Mouse (Mus musculus): ENCODE data around the gene Aph1b. TPM values are rescaled to one million over a fixed set of nuclear protein-coding genes. Genes with fewer than 3 reads are reported as not detected.

Gene Aph1b
- polyA plus RNA-seq, 1 experiment: 6.5 TPM

DNA sequence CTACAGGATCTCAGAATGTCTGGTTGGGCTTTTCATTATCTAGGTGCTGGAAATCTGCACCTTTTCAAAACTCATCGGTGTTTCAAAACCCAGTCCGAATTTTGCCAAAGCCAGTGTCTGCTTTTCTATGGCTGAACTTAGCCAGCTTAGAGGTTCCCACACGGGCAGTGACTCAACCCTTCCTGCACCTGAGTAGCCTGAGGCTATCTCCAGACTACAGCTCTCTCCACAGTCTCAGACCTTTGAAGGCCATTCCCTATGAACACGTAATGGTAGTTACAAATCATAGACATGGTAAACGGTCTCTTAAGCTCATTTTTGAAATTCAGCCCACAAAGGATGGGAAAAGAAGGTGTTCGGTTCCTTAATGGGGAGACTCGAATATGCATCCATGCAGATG is 55.8 kb downstream of the Aph1b start:
- H3K27ac ChIP-seq (ENCODE audit: insufficient read depth, low read depth, low read length): peak overlapping the region; percentile 63
- DNase-seq: peak; percentile 31
- TF ChIP-seq CTCF (conservative IDR thresholded peaks at IDR 0.05; ENCODE audit: insufficient read depth, insufficient read length, low read depth, low read length) (no peak), POLR2A (IDR thresholded peaks at IDR 0.05; ENCODE audit: low read depth, low read length) (no peak)
- H3K36me3 ChIP-seq (ENCODE audit: control insufficient read depth, insufficient read depth, low read length): no peaks in the 10 kb centered on the region
- peaks cover 35% of the 10 kb centered on the region for H3K4me1 ChIP-seq (ENCODE audit: control insufficient read depth, insufficient read depth, low read length)
- no peaks in the 10 kb centered on the region for H3K27me3 ChIP-seq (replicated peaks; ENCODE audit: control insufficient read depth, insufficient read depth, low read length)
- 65% methylated on average over 7 of the region's 7 CpGs for WGBS
- H3K4me3 ChIP-seq (ENCODE audit: insufficient read depth, low read depth, low read length): no peak overlapping the region

DNA sequence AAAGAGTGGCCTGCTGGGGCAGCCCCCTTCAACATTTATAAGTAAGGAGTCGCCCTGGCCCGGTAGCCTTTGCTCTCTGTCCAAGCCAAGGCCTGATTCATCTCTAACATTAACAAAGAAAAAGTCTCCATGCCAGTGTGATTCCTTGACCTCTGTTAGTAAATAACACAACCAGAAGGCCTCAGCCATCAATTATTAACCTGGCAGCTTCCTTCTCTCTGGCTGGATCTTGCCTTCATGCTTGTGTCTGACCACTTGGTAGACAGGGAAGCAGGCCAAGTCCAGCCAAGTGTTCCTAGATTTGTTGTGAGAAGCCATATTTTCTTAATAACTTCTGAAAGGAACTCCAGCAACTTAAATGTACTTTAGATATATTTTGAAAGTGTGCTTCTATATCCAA is 58.7 kb downstream of the Aph1b start:
- 51% methylated on average over 2 of the region's 2 CpGs for WGBS
- Histone ChIP-seq H3K36me3 (ENCODE audit: control insufficient read depth, insufficient read depth, low read length) (no peaks in the 10 kb centered on the region), H3K4me3 (ENCODE audit: insufficient read depth, low read depth, low read length) (no peak overlapping the region), H3K27ac (ENCODE audit: insufficient read depth, low read depth, low read length) (peak overlapping the region; percentile 77), H3K27me3 (replicated peaks; ENCODE audit: control insufficient read depth, insufficient read depth, low read length) (no peaks in the 10 kb centered on the region), H3K4me1 (ENCODE audit: control insufficient read depth, insufficient read depth, low read length) (peaks cover 51% of the 10 kb centered on the region)
- TF ChIP-seq CTCF (conservative IDR thresholded peaks at IDR 0.05; ENCODE audit: insufficient read depth, insufficient read length, low read depth, low read length): no peak
- TF ChIP-seq POLR2A (IDR thresholded peaks at IDR 0.05; ENCODE audit: low read depth, low read length): no peak
- DNase-seq: peak; percentile 96

DNA sequence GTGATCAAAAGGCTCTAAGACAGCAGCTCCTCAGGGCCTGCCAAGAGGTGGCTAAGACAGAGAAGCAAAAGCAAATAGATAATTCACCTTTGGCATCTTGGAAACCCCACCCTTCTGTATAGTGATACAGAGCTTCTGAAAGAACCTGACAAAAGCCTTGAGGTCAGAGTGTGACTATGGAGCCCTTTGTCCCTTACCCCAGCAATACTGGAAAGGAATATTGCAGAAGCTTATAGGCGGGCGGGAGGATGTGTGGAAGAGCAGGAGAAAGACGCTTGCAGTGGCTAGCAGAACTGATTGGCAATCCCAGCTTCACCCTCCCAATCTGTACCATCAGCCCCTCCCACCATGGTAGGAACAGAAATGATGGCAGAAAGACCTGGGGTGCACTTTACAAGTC is 59.3 kb downstream of the Aph1b start:
- peak overlapping the region; percentile 77 for H3K27ac ChIP-seq (ENCODE audit: insufficient read depth, low read depth, low read length)
- peak; percentile 40 for DNase-seq
- H3K36me3 ChIP-seq (ENCODE audit: control insufficient read depth, insufficient read depth, low read length): no peaks in the 10 kb centered on the region
- H3K4me3 ChIP-seq (ENCODE audit: insufficient read depth, low read depth, low read length): no peak overlapping the region
- H3K27me3 ChIP-seq (replicated peaks; ENCODE audit: control insufficient read depth, insufficient read depth, low read length): no peaks in the 10 kb centered on the region
- TF ChIP-seq POLR2A (IDR thresholded peaks at IDR 0.05; ENCODE audit: low read depth, low read length) (no peak), CTCF (conservative IDR thresholded peaks at IDR 0.05; ENCODE audit: insufficient read depth, insufficient read length, low read depth, low read length) (no peak)
- 58% methylated on average over 3 of the region's 3 CpGs for WGBS
- peaks cover 51% of the 10 kb centered on the region for H3K4me1 ChIP-seq (ENCODE audit: control insufficient read depth, insufficient read depth, low read length)

DNA sequence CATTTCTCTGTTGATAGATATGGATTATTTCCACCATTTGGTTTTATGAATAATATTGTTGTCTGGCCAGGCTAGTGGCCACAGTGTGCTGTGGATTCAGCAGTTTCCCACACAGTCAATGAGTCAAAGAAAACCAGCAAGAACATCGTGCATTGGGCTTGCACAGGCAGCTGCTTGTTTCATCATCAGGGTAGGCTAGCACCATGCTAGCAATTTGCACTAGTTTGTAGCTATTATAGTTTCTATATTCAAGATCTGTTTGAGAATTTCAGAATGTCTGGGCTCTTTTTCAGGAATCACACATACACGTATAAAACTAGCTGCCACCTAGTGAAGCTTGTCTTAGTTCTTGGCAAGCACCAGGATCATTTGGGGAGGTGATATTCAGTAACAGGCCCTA is 60.2 kb downstream of the Aph1b start:
- Histone ChIP-seq H3K27me3 (replicated peaks; ENCODE audit: control insufficient read depth, insufficient read depth, low read length) (no peaks in the 10 kb centered on the region), H3K4me1 (ENCODE audit: control insufficient read depth, insufficient read depth, low read length) (peaks cover 51% of the 10 kb centered on the region), H3K4me3 (ENCODE audit: insufficient read depth, low read depth, low read length) (no peak overlapping the region), H3K36me3 (ENCODE audit: control insufficient read depth, insufficient read depth, low read length) (no peaks in the 10 kb centered on the region), H3K27ac (ENCODE audit: insufficient read depth, low read depth, low read length) (peak overlapping the region; percentile 77)
- TF ChIP-seq CTCF (conservative IDR thresholded peaks at IDR 0.05; ENCODE audit: insufficient read depth, insufficient read length, low read depth, low read length): no peak
- no peak for TF ChIP-seq POLR2A (IDR thresholded peaks at IDR 0.05; ENCODE audit: low read depth, low read length)
- no peak for DNase-seq
- 41% methylated on average over 2 of the region's 2 CpGs for WGBS

DNA sequence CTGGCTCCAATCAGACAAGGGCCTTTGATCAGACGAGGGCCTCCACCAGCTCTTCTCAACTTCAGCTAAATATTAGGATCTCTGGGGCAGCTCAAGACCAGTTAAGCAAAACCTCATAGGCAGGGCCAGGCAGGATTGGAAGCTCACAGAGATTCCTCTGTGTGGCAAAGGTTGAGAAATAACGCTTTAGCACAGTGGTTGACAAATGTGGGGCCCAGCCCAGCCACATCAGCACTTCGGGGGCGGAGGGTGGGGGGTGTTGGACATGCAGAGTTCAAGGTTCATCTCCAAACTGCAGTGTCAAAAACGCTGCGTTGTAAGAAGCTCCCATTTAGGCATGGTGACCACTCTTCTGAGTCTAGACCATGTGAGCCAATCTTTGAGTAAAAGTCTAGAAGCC is 60.7 kb downstream of the Aph1b start:
- DNase-seq: peak; percentile 75
- WGBS: 61% methylated on average over 6 of the region's 6 CpGs
- TF ChIP-seq POLR2A (IDR thresholded peaks at IDR 0.05; ENCODE audit: low read depth, low read length) (no peak), CTCF (conservative IDR thresholded peaks at IDR 0.05; ENCODE audit: insufficient read depth, insufficient read length, low read depth, low read length) (no peak)
- H3K27ac ChIP-seq (ENCODE audit: insufficient read depth, low read depth, low read length): peak overlapping the region; percentile 77
- H3K27me3 ChIP-seq (replicated peaks; ENCODE audit: control insufficient read depth, insufficient read depth, low read length): no peaks in the 10 kb centered on the region
- H3K4me1 ChIP-seq (ENCODE audit: control insufficient read depth, insufficient read depth, low read length): peaks cover 49% of the 10 kb centered on the region
- no peak overlapping the region for H3K4me3 ChIP-seq (ENCODE audit: insufficient read depth, low read depth, low read length)
- no peaks in the 10 kb centered on the region for H3K36me3 ChIP-seq (ENCODE audit: control insufficient read depth, insufficient read depth, low read length)

DNA sequence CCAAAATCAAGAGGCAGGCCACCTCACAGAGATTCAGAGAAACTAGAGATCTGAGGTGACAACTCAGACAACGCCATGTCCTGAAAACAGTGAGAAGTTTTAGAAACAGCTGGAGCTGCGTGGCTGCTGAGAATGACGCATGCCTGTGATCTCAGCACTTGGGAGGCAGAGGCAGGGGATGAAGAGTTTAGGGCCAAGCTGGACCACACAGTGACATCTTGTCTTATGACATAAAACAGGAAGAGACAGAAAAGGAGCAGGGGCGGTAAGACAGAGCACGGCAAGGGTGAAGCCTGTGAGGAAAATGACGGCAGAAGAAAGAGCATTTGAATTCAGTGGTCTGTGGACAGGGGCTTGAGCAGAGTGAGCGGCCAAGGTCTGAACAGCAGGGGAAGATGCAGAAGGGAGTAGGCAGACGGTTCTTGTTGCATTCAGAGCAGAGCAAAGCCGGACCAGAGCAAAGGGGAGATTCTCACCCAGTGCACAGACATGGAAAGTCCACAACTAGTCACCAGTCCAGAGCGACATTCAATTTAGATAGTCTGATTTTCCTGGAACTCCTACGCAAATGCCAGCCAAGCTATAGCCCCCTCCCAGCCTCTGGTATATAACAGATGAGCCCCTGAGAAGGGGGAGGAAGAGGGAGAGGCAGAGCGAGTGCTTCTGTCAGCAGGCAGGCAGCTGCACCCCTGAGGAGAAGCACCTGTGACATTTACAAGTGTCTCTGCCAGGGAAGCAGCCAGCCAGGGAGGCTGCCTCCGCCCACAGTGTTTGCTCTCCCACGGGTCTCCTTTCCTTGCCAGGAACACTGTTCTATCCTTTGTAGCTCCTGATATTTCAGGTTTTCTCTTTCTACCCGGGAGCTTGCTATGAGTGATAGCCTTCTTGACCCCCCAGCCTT is 62.2 kb downstream of the Aph1b start:
- no peak overlapping the region for H3K4me3 ChIP-seq (ENCODE audit: insufficient read depth, low read depth, low read length)
- H3K36me3 ChIP-seq (ENCODE audit: control insufficient read depth, insufficient read depth, low read length): no peaks in the 10 kb centered on the region
- peaks cover 44% of the 10 kb centered on the region for H3K4me1 ChIP-seq (ENCODE audit: control insufficient read depth, insufficient read depth, low read length)
- WGBS: 41% methylated on average over 15 of the region's 15 CpGs
- peak; percentile 81 for DNase-seq
- H3K27ac ChIP-seq (ENCODE audit: insufficient read depth, low read depth, low read length): peak overlapping the region; percentile 77
- H3K27me3 ChIP-seq (replicated peaks; ENCODE audit: control insufficient read depth, insufficient read depth, low read length): no peaks in the 10 kb centered on the region
- TF ChIP-seq POLR2A (IDR thresholded peaks at IDR 0.05; ENCODE audit: low read depth, low read length) (no peak), CTCF (conservative IDR thresholded peaks at IDR 0.05; ENCODE audit: insufficient read depth, insufficient read length, low read depth, low read length) (no peak)

DNA sequence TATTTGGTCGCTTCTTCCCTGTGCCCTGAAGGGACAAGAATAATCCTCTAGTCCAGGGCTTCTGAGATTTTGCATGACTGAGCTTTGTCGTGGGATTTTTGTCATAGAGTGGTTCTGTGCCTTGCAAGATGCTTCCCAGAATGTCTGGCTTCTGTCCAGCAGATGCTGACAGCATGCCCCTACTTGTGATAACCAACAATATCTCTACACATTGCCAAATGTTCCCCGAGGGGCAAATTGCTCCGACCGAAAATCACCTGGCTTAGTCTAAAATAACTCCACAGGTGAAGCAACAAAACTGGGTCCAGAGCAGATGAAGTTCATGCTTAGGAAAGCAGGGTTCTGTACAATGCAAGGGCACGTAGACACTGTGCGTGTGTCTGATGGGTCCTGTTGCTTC is 64.0 kb downstream of the Aph1b start:
- Histone ChIP-seq H3K4me3 (ENCODE audit: insufficient read depth, low read depth, low read length) (no peak overlapping the region), H3K27ac (ENCODE audit: insufficient read depth, low read depth, low read length) (no peak overlapping the region; the same call in 1 of the 2 replicates), H3K27me3 (replicated peaks; ENCODE audit: control insufficient read depth, insufficient read depth, low read length) (no peaks in the 10 kb centered on the region), H3K4me1 (ENCODE audit: control insufficient read depth, insufficient read depth, low read length) (peaks cover 34% of the 10 kb centered on the region; the same call in 1 of the 2 replicates), H3K36me3 (ENCODE audit: control insufficient read depth, insufficient read depth, low read length) (no peaks in the 10 kb centered on the region)
- WGBS: 81% methylated on average over 7 of the region's 7 CpGs
- DNase-seq: no peak
- TF ChIP-seq POLR2A (IDR thresholded peaks at IDR 0.05; ENCODE audit: low read depth, low read length) (no peak), CTCF (conservative IDR thresholded peaks at IDR 0.05; ENCODE audit: insufficient read depth, insufficient read length, low read depth, low read length) (no peak)
